Mouse (Mus musculus): ENCODE measurements at regions not wholly inside any gene's neighbourhood (a gene's known extent, or its start where the extent isn't known, plus 50 kb on each side); places are given as distances from the start of the nearest gene placed in this dataset.

DNA sequence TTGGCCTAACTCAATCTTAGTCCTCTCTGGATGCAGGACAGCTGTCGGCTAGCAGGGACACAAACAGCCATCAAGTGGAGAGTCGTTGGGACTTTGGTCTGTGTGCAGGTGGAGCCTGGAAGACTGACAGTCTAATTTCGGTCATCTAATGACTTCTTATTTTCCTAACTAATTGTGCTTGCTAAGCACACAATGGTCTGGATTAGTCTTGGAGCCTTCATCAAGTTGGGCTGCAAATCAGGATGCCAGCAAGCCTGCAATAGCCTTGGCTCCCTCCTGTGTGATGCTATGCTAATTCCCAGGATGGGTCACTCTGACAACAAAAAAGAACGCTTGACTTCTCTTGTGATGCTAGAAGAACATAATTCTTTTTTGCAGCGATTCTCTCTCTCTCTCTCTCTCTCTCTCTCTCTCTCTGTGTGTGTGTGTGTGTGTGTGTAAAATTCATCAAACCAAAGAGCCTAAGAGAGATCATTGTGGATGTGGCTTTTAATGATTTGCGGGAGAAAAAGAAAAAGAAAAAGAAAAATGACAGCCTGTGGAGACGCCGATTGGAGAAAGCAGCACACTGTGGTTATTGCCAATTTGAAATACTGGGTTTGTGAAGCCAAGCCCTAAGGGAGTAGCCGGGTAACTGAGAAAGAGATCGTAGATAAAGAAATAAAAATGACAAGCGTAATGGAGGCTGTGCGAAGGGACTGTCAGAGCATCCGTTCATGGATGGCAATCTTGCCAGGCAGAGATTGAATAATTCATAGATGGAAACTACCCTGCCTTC is 61.5 kb upstream of the Sox4 start:
- no peak for TF ChIP-seq CTCF (IDR thresholded peaks at IDR 0.05; ENCODE audit: borderline replicate concordance, control insufficient read depth, extremely low read depth, insufficient read depth, low read length, poor library complexity)
- TF ChIP-seq POLR2A (IDR thresholded peaks at IDR 0.05; ENCODE audit: control insufficient read depth, extremely low read depth, insufficient read depth, low read length, poor library complexity) = no peak
- Histone ChIP-seq H3K27me3 (ENCODE audit: control insufficient read depth, insufficient read depth, low read length) (no peaks in the 10 kb centered on the region), H3K4me3 (ENCODE audit: control insufficient read depth, insufficient read depth, low read length) (no peak overlapping the region), H3K27ac (ENCODE audit: control insufficient read depth, insufficient read depth, low read length) (no peak overlapping the region), H3K36me3 (ENCODE audit: control insufficient read depth, insufficient read depth, low read length) (no peaks in the 10 kb centered on the region), H3K4me1 (replicated peaks; ENCODE audit: control insufficient read depth, insufficient read depth, low read length) (no peaks in the 10 kb centered on the region)
- no peak for DNase-seq
- WGBS = 80% methylated on average over 13 of the region's 13 CpGs

DNA sequence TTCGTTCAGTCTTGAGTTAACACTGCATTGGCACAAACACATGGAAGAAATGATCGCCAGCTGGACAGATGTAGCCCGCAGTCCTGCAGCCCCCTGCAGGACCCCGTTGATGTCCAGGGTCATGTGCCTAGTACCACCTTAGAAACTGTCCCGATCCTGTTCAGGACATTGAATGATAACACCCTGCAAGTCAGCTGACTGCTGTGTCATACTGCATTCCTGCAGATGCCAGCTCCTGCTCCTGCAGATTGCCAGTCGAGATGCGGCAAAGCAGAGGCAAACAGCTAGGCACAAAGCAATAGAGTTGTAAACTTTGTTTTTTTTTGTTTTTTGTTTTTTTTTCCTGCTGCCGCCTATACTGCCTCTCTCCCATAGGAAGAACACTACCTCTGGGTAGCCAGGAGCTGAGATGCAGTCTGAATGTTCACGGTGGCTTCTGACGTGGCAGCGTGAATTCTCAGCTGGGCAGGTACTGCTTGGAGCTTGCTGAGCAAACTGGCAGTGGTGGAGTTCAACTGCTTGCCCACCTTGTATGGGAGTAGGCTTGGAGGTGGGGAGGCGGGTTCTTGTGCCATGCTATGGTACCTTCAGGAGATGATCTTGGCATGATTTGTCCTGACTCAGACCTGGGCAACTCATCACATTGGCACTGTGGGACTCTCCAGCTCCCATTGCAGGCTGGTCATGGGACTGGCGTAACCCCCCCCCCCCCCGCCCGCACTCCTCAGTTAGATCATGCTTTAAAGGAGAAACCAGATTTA is 60.7 kb upstream of the Sox4 start:
- Histone ChIP-seq H3K36me3 (ENCODE audit: control insufficient read depth, insufficient read depth, low read length) (no peaks in the 10 kb centered on the region), H3K27me3 (ENCODE audit: control insufficient read depth, insufficient read depth, low read length) (no peaks in the 10 kb centered on the region), H3K4me1 (replicated peaks; ENCODE audit: control insufficient read depth, insufficient read depth, low read length) (no peaks in the 10 kb centered on the region), H3K4me3 (ENCODE audit: control insufficient read depth, insufficient read depth, low read length) (no peak overlapping the region), H3K27ac (ENCODE audit: control insufficient read depth, insufficient read depth, low read length) (no peak overlapping the region)
- 90% methylated on average over 15 of the region's 15 CpGs for WGBS
- no peak for TF ChIP-seq CTCF (IDR thresholded peaks at IDR 0.05; ENCODE audit: borderline replicate concordance, control insufficient read depth, extremely low read depth, insufficient read depth, low read length, poor library complexity)
- no peak for TF ChIP-seq POLR2A (IDR thresholded peaks at IDR 0.05; ENCODE audit: control insufficient read depth, extremely low read depth, insufficient read depth, low read length, poor library complexity)
- no peak for DNase-seq

DNA sequence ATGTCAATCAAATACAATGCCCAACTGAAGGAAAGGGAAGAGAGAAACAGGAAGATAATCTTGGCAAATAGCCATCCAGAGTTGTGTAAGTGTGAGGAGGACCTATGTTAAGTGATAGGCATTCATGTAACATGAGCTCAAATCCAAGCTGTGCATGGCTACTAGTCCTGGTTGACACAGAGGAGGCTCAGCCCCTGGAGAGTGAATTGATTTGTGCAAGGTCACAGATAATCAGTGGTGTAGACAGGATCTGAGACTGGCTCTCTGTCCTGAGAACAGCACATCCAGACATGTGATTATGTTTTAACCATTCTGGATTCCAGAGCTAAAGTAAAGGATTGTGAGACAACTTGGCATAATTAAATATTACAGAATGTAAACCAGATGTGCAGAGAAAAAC is 53.0 kb upstream of the Sox4 start:
- no peak overlapping the region for H3K4me3 ChIP-seq (ENCODE audit: control insufficient read depth, insufficient read depth, low read length)
- no peaks in the 10 kb centered on the region for H3K27me3 ChIP-seq (ENCODE audit: control insufficient read depth, insufficient read depth, low read length)
- no peak overlapping the region for H3K27ac ChIP-seq (ENCODE audit: control insufficient read depth, insufficient read depth, low read length)
- H3K4me1 ChIP-seq (replicated peaks; ENCODE audit: control insufficient read depth, insufficient read depth, low read length) = peaks cover 2% of the 10 kb centered on the region; the same call in 1 of the 2 replicates
- DNase-seq = no peak
- H3K36me3 ChIP-seq (ENCODE audit: control insufficient read depth, insufficient read depth, low read length) = no peaks in the 10 kb centered on the region
- TF ChIP-seq CTCF (IDR thresholded peaks at IDR 0.05; ENCODE audit: borderline replicate concordance, control insufficient read depth, extremely low read depth, insufficient read depth, low read length, poor library complexity) (no peak), POLR2A (IDR thresholded peaks at IDR 0.05; ENCODE audit: control insufficient read depth, extremely low read depth, insufficient read depth, low read length, poor library complexity) (no peak)

Data from thymus, adult 2 months (tissue).